ENCODE assay signal across 35 mouse cellular contexts in the genomic region with DNA sequence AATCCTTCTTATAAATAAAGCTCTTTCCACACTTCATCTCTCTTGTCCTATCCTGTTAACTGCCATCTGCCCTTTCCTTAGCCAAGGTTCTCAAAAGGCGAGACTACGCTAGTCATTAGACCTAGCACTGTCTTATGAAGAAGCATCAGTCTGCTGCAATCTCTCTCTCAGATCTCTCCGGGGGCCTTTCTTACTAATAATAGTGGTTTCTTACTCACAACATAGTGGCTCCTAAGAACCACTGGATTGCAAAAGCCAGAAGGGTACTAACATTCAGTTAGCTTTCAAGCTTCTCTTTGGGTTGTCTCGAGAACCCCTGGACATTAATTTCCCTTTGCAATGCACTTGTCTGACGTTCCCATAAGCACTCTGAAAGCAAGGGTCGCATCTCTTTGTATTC.
"Had no signal": no experiment of that assay in that cellular context is flagged by ENCODE, and none has a peak within 500 bp of the region (broad histone marks: within the 10 kb centered on the region; RNA-seq: fewer than 3 reads in every experiment).

No protein-coding gene starts in this region.

- H3K4me1 ChIP-seq: heart, embryonic 12.5 days; heart, embryonic 15.5 days; hindbrain, embryonic 12.5 days; hindbrain, embryonic 13.5 days; hindbrain, embryonic 15.5 days; intestine, embryonic 15.5 days had no signal

- H3K9ac ChIP-seq: heart, embryonic 12.5 days; heart, embryonic 13.5 days; heart, embryonic 15.5 days; hindbrain, embryonic 12.5 days; hindbrain, embryonic 13.5 days; hindbrain, embryonic 14.5 days; hindbrain, embryonic 15.5 days; intestine, embryonic 15.5 days; kidney, embryonic 15.5 days had no signal

- H3K27me3 ChIP-seq: heart, embryonic 12.5 days; heart, embryonic 13.5 days; heart, embryonic 15.5 days; hindbrain, embryonic 12.5 days; hindbrain, embryonic 13.5 days; hindbrain, embryonic 15.5 days; intestine, embryonic 15.5 days; kidney, embryonic 15.5 days had no signal

- H3K4me3 ChIP-seq: heart, embryonic 10.5 days; heart, embryonic 12.5 days; heart, embryonic 13.5 days; heart, embryonic 15.5 days; hindbrain, embryonic 10.5 days; hindbrain, embryonic 12.5 days; hindbrain, embryonic 13.5 days; hindbrain, embryonic 15.5 days; intestine, embryonic 15.5 days; kidney, embryonic 15.5 days; layer of hippocampus, adult 2 months; left cerebral cortex, adult 2 months had no signal

- ATAC-seq: hindbrain, embryonic 16.5 days; hindbrain, postnatal 0 days; inflammation-experienced regulatory T-cells, adult 6 months; intestine, embryonic 15.5 days; intestine, postnatal 0 days had no signal

- H3K36me3 ChIP-seq: heart, embryonic 10.5 days; heart, embryonic 12.5 days; heart, embryonic 13.5 days; heart, embryonic 15.5 days; hindbrain, embryonic 10.5 days; hindbrain, embryonic 12.5 days; hindbrain, embryonic 13.5 days; hindbrain, embryonic 15.5 days; intestine, embryonic 15.5 days; kidney, embryonic 15.5 days had no signal

- DNase-seq: heart, postnatal 10 days; heart, postnatal 14 days; heart, postnatal 36 days; heart, postnatal 4 days; kidney, adult 11 months; kidney, adult 18-20 months; kidney, adult 2 months; kidney, adult 8-10 months; kidney, adult 9 months; kidney, postnatal 10 days; kidney, postnatal 14 days; kidney, postnatal 25 days; kidney, postnatal 36 days; kidney, postnatal 4 days; layer of hippocampus, adult 9-11 months; layer of hippocampus, postnatal 36 days had no signal

- H3K4me2 ChIP-seq: heart, embryonic 11.5 days; heart, embryonic 12.5 days; heart, embryonic 13.5 days; heart, embryonic 15.5 days; hindbrain, embryonic 12.5 days; hindbrain, embryonic 13.5 days; hindbrain, embryonic 14.5 days; hindbrain, embryonic 15.5 days; intestine, embryonic 15.5 days; kidney, embryonic 15.5 days had no signal

- H3K27ac ChIP-seq: heart, embryonic 10.5 days; heart, embryonic 13.5 days; heart, embryonic 15.5 days; hindbrain, embryonic 10.5 days; hindbrain, embryonic 12.5 days; hindbrain, embryonic 13.5 days; hindbrain, embryonic 14.5 days; hindbrain, embryonic 15.5 days; hindbrain, postnatal 0 days; intestine, embryonic 15.5 days; kidney, embryonic 15.5 days; kidney, postnatal 0 days; layer of hippocampus, adult 2 months; left cerebral cortex, adult 2 months had no signal

- H3K9me3 ChIP-seq: heart, embryonic 10.5 days; heart, embryonic 13.5 days; heart, embryonic 15.5 days; hindbrain, embryonic 10.5 days; hindbrain, embryonic 12.5 days; hindbrain, embryonic 13.5 days; hindbrain, embryonic 15.5 days; intestine, embryonic 15.5 days; kidney, embryonic 15.5 days had no signal
